Mouse (Mus musculus): ENCODE data around the gene D230025D16Rik.
"Not testable (repeated sequence)": the region's sequence is repeated elsewhere in the genome, so short reads cannot be mapped to it uniquely, and the experiment has no call there.

The D230025D16Rik gene

DNA sequence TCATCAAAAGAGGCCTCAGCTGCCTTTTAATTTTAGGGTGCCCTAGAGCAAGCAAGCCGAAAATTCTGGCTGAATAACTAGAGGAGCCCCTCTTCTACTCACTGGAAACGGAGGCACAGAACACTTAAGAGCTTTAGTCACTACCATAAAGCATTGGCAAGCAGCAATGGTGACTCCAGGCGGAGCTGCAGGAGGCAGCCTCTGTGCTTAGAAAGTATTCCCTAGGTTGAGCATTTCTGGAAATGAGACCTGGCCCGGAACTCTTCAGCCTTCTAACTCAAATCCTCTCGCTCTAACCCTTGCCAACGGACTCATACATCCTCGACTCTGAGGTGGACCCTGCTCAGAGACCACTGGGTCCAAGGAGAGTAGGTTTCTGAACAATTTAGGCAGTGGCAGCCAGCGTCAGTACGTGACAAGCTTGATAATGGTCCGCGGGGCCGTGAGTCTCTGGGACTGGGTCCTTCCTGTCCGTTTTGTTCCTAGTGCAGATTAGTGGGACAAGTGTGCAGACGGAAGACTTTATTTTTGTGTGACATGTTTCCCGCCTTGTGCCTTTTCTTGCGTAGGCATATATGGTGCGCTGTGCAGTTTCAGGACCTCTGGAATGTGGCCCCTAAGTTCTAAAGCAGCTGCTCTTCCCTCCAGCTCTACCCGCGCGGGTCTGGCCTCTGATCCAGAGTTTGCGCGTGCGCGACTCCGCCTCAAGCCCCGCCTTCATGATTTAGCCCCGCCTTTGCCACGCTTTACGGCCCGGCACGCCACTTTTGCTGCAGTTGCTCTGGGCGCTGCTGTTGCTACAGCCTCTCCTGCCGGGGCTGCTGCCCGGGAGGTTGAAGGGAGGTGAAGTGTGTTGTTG lies at the start of gene D230025D16Rik:
Gene D230025D16Rik (plus strand): TSS at position 733 of the 859 bp plus-strand sequence.
- DNase-seq (ENCODE audit: low read depth) = peak; percentile 98

DNA sequence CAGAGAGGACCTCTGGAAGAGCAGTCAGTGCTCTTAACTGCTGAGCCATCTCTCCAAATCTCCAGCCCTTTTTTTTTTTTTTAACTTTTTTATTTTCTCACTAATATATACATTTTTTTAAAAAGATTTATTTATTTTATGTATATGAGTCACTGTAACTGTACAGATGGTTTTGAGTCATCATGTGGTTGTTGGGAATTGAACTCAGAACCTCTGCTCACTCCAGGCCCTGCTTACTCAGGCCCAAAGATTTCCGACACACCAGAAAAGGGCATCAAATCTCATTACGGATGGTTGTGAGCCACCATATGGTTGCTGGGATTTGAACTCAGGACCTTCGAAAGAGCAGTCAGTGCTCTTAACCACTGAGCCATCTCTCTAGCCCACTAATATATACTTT lies 49.7 kb upstream of the D230025D16Rik start:
- not testable (repeated sequence) for DNase-seq (ENCODE audit: low read depth)

DNA sequence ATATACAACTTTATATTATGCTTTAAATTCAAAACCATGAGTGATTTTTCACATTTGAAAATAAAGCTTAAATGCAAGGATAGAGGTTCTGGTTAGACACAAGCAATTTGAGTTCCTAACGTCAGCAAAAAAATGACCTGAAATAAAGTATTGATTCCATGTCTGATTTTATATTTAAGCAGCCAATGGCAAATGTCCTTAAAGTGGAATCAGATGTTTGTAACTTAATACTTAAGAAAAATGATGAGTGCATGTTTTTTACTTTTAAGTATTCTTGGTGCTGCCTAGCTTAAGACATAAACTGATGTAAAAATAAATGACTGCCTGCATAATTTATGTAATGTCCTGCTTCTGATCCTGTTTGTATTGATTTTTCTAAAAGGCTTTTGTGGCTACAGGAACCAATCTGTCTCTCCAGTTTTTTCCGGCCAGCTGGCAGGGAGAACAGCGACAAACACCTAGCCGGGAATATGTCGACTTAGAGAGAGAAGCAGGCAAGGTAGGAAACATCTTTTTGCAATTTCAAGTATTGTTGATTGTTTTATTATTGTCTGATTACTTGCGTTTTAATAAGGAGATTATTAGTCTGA lies 46.6 kb upstream of the D230025D16Rik start:
- no peak for DNase-seq (ENCODE audit: low read depth)

DNA sequence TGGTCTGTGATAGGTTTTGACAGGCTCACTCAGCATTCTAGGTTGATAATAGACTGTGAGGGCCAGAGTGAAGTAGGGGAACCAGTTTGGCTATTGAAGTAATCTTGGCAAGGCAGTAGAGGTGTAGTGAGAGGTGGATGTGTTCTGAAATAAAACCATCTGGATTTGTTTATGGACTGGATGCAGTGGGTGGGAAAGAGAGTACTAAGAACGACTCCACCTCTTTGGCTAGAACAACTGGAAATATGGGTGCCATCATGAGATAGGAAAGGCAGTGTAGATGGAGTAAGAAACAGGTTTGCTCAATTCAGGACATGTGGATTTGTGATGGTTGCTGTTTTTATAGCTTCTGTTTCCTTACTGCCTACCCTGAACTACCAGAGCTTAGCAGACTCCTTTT lies 42.7 kb upstream of the D230025D16Rik start:
- no peak for DNase-seq (ENCODE audit: low read depth)

DNA sequence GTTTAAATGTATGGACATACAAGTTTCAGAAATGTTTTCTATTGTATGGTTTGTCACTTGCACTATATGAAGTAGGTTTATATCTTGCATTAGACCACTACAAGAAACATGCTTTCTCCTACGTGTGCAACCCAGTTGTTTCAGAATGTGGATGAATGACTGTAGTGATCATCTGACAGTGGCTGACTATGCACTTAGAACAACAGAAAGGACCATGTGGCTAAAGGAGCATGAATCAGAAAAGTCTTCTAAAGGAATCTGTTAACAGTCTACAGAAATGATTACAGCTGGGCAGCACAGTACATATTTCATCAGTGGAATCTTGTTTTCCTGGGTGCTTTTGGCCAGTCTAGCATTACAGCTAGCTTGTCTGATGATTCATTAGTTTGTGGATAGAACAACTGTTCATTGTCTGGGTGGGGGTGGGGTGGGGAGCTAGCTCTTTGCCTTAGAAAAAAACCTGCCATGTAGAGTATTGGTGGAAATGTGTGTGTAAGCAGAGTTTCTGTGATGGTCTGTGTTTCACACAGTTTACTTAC lies 38.4 kb upstream of the D230025D16Rik start:
- DNase-seq (ENCODE audit: low read depth) = no peak

DNA sequence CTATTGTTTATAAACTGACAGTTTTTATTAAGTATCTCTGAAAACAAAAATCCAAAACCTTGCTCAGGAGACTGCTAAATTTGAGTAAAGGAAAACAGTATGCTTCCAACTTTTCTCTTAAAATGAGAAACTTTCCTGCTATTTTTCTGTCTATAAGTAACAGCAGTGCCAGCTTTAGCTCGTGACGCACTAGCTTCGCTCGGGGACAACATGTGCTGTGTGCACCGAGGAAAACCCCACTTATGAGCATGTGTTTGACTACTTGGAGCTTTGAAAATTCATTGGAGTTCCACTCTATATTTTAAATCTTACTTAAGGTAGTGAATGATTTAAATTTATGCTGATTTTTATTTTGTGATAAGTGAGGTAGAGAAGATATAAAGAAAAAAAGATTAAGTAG lies 32.8 kb upstream of the D230025D16Rik start:
- no peak for DNase-seq (ENCODE audit: low read depth)

DNA sequence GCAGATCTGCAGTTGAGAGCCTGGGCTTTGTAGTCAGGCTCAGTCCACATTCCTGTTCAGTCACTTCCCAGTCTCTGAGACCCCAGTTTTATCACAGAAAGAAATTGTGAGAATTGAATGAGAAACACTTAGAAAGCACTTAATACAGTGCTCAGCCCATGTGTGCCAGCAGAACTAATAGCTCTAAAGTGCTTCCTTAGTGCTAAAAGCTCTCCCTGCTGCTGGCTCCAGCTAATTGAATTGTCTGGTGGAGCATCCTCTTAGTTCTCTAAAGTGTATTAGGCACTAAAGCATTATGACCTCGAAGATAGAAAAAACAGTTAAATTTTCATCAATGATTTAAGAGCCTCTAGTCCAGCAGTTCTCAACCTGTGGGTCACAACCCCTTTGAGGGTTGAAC lies 19.2 kb upstream of the D230025D16Rik start:
- DNase-seq (ENCODE audit: low read depth) = no peak

DNA sequence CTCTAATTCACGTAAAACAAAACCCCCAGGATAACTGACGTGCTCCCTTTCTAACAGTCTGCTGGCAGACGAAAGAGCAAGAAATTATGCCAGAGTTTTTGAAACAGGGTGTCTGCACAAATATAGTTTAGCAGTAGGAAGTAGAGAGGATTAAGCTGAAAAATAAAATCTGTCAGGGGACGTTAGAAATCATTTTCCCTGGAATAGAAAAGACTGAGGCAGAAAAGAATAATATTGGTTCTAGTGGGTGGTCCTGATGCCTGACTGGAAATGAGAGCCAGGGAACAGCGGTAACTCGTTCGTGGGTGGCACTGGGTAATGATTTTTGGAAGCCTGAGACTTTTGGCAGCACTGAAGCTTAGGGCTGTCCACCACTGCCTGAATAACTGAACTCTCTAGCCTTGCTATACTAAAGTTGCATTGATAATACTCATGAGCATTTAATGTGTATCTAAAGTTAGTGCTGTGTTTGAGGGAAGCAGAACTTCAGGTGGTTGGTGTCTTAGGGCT lies 18.1 kb upstream of the D230025D16Rik start:
- DNase-seq (ENCODE audit: low read depth) = no peak

DNA sequence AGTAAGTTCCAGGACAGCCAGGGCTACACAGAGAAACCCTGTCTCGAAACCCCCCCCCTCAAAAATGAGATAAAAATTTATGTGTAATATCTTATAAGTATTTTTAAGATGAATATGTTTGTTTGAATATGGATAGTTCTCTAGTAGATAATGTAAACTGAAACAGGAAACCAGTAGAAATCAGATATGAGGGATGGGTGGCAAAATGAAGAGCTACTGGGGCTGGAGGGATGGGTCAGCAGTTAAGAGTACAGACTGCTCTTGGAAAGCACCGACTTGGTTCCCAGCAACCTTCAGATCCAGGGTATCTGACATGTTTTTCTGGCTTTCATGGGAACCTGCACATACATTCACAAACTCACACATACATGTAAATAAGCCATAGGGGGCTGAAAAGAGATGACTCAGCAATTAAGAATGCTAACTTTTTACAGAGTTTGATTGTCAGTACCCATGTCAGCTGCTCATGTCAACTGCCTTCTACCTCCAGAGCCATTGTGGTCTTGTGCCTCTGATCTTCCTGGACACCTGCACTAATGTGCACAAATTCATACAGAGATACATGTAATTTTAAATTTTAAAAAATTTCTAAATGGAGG lies 17.2 kb upstream of the D230025D16Rik start:
- no peak for DNase-seq (ENCODE audit: low read depth)

DNA sequence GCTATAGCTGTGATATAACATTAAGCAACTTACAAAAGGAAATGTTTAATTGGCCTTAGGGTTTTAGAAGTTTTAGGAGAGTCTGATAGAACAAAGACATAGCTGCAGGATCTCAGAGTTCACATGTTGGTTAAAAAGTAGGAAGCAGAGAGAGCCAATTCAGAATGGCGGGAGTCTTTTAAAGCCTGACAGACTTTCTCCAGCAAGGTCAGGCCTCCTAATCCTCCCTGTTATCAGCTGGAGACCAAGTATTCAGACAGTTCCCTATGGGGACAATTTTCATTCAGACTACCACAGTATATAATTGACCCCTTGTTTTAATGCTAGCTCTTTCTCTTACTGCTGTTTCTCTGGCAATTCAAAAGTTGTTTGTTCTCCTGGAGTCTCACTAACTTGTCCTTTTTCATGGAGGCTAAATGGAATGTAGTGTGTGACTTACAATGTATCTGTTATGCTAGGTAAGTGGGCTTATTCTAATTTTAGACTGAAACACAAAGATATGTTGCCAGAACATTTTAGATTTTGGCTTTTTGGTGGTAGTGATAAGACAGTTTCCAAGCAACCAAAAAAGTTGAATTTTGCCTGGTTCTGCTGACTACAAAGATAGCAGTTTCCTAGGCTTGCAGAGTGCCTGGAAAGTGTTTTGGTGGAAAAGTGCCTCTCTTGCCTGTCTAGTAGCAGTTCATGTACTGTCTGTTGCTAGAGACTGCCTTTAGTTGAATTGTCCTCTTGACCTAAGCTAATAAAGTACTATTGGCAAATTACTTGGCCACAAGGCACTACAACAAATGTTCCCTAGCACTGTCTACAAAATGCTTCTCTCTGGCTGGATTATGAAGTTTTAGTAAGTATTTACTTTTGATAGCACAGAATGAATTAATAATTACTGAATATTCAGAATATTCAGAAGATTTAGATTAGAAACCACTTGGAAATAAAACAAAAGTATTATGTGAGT lies 15.5 kb upstream of the D230025D16Rik start:
- DNase-seq (ENCODE audit: low read depth) = no peak

DNA sequence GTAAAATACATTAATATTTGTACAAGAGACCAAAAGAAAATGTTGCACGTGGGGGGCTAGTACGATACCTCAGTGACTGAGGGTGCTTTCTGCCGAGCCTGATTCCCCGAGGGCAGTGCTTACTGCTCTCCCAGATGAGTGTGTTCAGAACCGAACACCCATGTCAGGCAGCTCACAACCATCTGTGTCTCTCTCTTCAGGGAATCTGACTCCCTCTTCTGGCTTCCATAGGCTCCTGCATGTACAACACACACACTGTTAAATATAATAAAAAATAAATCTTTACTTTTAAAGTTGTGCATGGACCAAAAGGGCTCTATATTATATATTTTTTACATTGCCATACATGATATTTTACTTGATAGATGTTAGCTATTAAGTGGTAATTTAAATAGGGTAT lies 10.8 kb upstream of the D230025D16Rik start:
- no peak for DNase-seq (ENCODE audit: low read depth)

DNA sequence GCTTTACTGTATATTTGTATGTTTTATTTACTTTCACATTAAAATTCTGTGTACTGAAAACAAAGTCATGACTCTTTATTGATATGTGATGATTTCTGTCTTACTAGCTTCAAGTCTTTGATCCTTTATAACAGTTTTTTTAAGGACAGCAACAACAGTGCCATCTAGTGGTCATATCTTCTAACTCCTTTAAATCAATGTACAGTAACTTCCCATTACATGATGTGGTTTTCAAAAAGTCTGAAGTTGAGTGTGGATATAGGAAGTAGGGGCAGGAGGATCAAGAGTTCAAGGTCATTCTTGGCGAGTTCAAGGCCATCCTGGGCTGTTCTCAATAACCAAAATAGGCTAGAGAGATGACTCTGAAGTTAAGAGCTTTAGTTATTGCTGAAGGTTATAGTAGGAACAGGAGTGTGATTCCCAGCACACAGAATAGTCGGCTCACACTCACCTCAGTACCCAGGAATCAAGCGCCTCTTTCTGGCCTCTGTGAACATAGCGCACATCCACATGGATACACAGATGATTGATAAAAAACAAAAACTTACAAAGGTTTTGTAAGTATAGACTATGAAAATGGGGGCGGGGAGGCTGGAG lies 6.9 kb upstream of the D230025D16Rik start:
- DNase-seq (ENCODE audit: low read depth) = peak; percentile 84

DNA sequence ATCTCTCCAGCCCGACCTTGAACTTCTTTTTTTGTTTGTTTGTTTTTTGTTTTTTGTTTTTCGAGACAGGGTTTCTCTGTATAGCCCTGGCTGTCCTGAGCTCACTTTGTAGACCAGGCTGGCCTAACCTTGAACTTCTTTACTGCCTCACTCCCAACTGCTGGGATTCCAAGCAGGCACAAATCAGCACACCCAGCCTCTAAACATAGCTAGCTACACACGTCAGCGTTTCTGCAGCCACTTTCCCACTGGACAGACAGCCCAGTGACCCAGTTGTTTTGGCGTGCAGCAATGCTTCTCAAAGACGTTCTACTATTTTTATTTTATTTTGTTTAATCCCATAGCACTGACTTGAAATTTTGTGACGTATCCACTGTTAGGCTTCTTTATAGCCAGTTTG lies 1.1 kb upstream of the D230025D16Rik start:
- DNase-seq (ENCODE audit: low read depth) = no peak

DNA sequence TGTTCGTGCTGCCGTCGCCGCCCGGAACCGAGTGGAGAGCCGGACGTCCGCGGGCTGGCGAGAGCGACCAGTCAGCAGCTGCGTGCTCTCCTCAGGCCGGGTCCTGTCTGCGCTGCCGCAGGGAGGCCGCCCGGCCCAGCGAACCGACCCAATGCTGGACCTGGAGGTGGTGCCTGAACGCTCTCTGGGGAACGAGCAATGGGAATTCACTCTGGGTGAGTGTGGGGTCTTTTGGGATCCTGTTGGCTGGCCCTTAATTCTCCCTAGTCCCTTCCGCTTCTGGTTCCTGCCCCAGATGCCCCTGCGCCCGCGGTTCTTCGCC lies 288 bp downstream of the D230025D16Rik start:
- DNase-seq (ENCODE audit: low read depth) = no peak

DNA sequence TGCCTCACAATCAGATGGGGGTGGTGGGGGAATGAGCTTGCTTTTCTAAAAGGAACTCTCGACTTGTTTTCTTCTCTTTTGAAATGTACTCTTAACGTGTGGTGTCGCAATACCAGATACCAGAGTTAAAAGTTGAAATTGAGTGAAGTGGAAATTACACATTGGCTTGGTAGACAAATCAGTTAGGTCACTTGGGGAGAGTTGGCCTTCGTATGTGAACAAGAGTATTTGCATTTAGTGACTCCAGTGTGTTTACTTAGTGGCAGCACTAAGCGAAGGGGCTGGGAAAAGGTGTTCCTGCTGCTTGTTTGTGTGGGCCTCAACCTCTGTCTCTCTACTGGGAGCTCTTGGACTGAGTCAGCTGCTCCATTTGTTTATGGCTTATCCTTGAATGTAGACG lies 972 bp downstream of the D230025D16Rik start:
- peak; percentile 13 for DNase-seq (ENCODE audit: low read depth)

DNA sequence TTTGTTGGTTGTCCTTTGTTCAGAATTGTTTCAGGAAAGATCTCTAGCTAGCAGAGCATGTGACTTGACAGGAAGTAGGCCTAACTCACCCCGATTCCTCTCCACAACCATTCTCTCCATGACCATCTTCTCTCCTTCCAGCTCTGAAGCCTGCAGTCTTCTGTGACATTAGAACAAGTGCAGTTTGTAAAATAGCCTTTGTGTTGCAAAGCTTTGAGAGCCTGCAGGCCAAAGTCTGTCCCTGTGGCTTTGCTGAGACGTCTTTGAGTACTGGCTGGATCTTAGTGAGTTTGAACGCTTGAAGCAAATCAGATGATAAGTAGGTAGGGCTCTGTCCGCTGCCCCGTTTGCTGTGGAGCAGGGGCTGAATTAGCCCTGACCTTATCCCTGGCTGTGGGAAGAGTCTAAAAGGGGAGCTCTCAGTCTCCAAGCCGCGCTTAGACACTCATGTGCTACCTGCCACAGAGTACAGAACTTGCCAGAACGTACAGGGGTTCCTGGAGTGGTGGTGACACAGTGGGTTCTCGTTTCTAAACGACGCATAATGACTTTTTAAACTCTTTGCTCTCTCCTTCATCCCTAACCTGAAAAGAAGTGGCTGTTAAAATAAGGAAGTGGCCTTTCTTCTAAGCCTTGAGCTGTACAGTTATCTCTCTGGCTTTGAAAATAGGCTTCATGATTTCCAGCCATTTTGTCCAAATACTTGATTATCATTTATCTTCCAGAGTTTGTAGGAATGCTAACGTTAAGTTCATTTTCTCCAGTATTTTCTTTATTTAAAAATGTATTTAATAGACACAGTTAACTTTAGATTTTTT lies 6.8 kb downstream of the D230025D16Rik start:
- no peak for DNase-seq (ENCODE audit: low read depth)

DNA sequence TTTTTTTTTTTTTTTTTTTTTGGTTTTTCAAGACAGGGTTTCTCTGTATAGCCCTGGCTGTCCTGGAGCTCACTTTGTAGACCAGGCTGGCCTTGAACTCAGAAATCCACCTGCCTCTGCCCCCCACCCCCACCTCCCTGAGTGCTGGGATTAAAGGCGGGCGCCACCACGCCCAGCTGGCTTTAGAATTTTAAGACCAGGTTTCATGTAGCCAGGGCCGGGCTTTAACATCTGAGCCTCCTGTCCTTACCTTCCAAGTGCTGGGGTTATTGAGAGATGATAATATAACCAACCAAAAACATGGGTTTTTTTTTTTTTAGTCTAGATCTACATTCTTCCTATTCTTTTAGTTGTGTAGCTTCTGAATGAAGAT lies 7.4 kb downstream of the D230025D16Rik start:
- DNase-seq (ENCODE audit: low read depth) = not testable (repeated sequence)

DNA sequence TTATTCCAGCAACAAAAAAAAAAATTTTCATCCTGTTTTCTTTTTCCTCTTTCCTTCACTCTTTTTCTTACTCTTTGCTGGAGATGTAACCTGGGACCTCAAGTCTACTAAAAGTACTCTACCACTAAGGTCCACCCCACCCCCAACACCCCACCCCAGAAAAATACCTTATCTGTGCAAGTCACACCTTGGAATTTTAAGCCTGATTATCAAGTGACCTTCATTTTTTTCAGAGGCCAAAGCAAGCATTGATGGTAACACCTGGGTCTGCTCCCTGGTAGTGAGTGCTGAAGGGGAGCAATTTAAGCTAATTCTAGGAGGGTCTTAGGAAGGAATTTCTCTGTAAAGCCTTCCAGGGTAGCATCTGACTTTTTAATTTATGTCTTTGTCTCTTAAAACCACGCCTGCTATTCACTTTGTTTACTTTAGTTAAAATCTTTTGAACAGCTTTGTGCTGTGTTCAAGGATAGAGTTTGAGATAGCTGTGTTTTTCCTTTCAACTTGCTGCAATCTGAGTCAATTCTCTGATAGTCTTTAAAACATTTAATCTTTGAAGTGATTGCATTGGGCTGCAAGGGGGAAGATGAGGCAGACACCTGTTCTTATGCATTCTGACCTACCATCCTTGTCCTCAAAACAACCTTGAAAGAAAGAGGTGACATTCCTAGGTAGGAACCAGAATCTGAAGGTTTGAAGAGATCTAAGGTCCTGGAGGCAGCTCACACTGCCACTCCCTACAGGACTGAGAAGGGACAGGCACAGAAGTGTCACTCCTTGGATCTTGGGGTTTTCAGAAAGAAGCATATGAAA lies 8.4 kb downstream of the D230025D16Rik start:
- no peak for DNase-seq (ENCODE audit: low read depth)

DNA sequence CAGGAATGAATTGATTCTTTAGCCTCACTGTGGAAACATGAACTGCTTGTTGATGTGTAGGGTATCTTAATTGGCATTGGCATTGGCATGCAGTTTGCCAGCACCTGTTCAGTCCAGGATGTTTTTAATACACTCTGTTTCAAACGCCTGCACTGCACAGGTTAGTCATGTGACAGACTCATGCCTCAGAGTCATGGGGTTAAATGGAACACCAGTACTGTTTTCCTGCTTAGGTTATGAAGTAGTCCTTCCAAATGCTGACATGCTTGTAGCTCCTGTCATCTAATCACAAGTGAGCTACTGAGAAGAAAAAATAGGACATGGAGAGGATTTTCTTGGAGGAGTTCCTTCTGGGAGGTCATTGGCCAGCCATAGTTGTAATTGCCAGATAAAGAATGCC lies 10.3 kb downstream of the D230025D16Rik start:
- no peak for DNase-seq (ENCODE audit: low read depth)
